Mouse (Mus musculus) small intestine, adult 2 months (tissue): ENCODE measurements at regions not wholly inside any gene's neighbourhood (a gene's known extent, or its start where the extent isn't known, plus 50 kb on each side); places are given as distances from the start of the nearest gene placed in this dataset.

ENCODE experiments used
- CTCF ChIP-seq: fragments of 200-500 bp; IDR thresholded peaks from 2 replicates; pipeline ENCODE4 v1.5.1; 2012; ENCODE audit warnings: low read depth, mild to moderate bottlenecking, control low read depth, inconsistent platforms, low read length, moderate library complexity, mixed read lengths; ENCODE audit not compliant: insufficient replicate concordance, insufficient read length; ENCODE audit errors: extremely low read depth
- POLR2A ChIP-seq: fragments of 200-500 bp; IDR thresholded peaks from 2 replicates; pipeline ENCODE4 v1.6.1; 2012; ENCODE audit warnings: low read depth, mild to moderate bottlenecking, control low read depth, inconsistent platforms, low read length, moderate library complexity

DNA sequence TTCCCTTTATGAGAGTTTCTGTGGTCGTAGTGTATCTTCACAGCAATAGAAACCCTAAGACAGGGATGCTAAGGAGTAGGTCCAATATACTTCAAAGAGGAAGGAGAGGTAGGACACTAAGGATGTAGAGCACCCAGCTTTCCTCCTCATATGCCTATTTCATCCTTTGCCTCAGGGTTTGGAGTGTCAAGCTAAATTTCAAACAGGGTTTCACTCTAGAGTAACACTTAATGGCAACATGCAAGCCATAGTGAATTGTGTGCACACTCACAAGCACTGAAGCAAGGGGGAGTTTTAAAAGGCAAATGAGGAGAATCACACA lies 210.0 kb upstream of the Nabp1 start:
- TF ChIP-seq POLR2A (no peak), CTCF (no peak)
